Comparison of ENCODE assay signal across 24 mouse cellular contexts in genomic region chr9:65746479-65746878, GRCm38 (mm10).
A peak's percentile ranks its signal among the peaks of the same experiment; 100 is the strongest.
DNase-seq lines count a peak whose midpoint lies in the region; ATAC-seq and TF ChIP-seq lines count a peak whose summit lies in the region.
"Had no signal": no experiment of that assay in that cellular context is flagged by ENCODE, and none has a peak within 500 bp of the region (broad histone marks: within the 10 kb centered on the region; RNA-seq: fewer than 3 reads in every experiment).

No protein-coding gene starts in this region.

- no peaks in the 10 kb centered on the region for H3K9me3 ChIP-seq in hindbrain, embryonic 12.5 days (replicated peaks)
- no peaks in the 10 kb centered on the region for H3K9me3 ChIP-seq in hindbrain, postnatal 0 days (ENCODE audit: low read length)
- H3K9me3 ChIP-seq in neural tube, embryonic 13.5 days, result no peaks in the 10 kb centered on the region
- H3K9me3 ChIP-seq in neural tube, embryonic 15.5 days (replicated peaks), result no peaks in the 10 kb centered on the region
- no peaks in the 10 kb centered on the region for H3K9me3 ChIP-seq in liver, embryonic 15.5 days (replicated peaks)
- H3K9me3 ChIP-seq: embryonic facial prominence, embryonic 12.5 days; forebrain, embryonic 15.5 days; G1E; heart, embryonic 10.5 days; kidney, embryonic 15.5 days; megakaryocyte, embryonic 14.5 days; stomach, embryonic 15.5 days had no signal

- H3K4me3 ChIP-seq in hindbrain, embryonic 12.5 days, result no peak overlapping the region
- H3K4me3 ChIP-seq in hindbrain, postnatal 0 days (ENCODE audit: low read length), result no peak overlapping the region
- no peak overlapping the region for H3K4me3 ChIP-seq in neural tube, embryonic 13.5 days
- no peak overlapping the region for H3K4me3 ChIP-seq in neural tube, embryonic 15.5 days (replicated peaks)
- no peak overlapping the region for H3K4me3 ChIP-seq in liver, embryonic 15.5 days (replicated peaks)
- H3K4me3 ChIP-seq: embryonic facial prominence, embryonic 12.5 days; erythroblast, embryonic 14.5 days; forebrain, embryonic 15.5 days; heart, embryonic 10.5 days; kidney, embryonic 15.5 days; megakaryocyte, embryonic 14.5 days; myocyte; stomach, embryonic 15.5 days had no signal

- H3K36me3 ChIP-seq in hindbrain, embryonic 12.5 days, result no peaks in the 10 kb centered on the region
- H3K36me3 ChIP-seq in hindbrain, postnatal 0 days (ENCODE audit: insufficient read depth, low read length), result no peaks in the 10 kb centered on the region
- no peaks in the 10 kb centered on the region for H3K36me3 ChIP-seq in neural tube, embryonic 13.5 days
- no peaks in the 10 kb centered on the region for H3K36me3 ChIP-seq in neural tube, embryonic 15.5 days
- H3K36me3 ChIP-seq in liver, embryonic 15.5 days (replicated peaks), result no peaks in the 10 kb centered on the region
- H3K36me3 ChIP-seq: embryonic facial prominence, embryonic 12.5 days; forebrain, embryonic 15.5 days; stomach, embryonic 15.5 days had no signal

- ATAC-seq in hindbrain, embryonic 12.5 days (ENCODE audit: low FRiP score), result no peak
- ATAC-seq in hindbrain, postnatal 0 days, result no peak
- no peak for ATAC-seq in neural tube, embryonic 13.5 days (ENCODE audit: low read depth)
- no peak for ATAC-seq in neural tube, embryonic 15.5 days (ENCODE audit: low FRiP score)
- ATAC-seq in liver, embryonic 15.5 days (ENCODE audit: insufficient read depth), result peak; percentile 40; the same call in 1 of the 2 replicates
- ATAC-seq in megakaryocyte, adult 5-6 weeks (ENCODE audit: poor library complexity, severe bottlenecking), result no peak
- ATAC-seq: forebrain, embryonic 15.5 days; intestine, embryonic 16.5 days had no signal

- H3K4me2 ChIP-seq in hindbrain, embryonic 12.5 days (replicated peaks), result no peak overlapping the region
- H3K4me2 ChIP-seq in hindbrain, postnatal 0 days (ENCODE audit: low read depth, low read length), result no peak overlapping the region
- no peak overlapping the region for H3K4me2 ChIP-seq in neural tube, embryonic 13.5 days
- H3K4me2 ChIP-seq in neural tube, embryonic 15.5 days, result no peak overlapping the region
- H3K4me2 ChIP-seq in liver, embryonic 15.5 days, result no peak overlapping the region
- H3K4me2 ChIP-seq: embryonic facial prominence, embryonic 12.5 days; forebrain, embryonic 15.5 days; kidney, embryonic 15.5 days; stomach, embryonic 15.5 days had no signal

- no peak overlapping the region for H3K9ac ChIP-seq in hindbrain, embryonic 12.5 days
- H3K9ac ChIP-seq in hindbrain, postnatal 0 days (replicated peaks; ENCODE audit: low read length), result no peak overlapping the region
- H3K9ac ChIP-seq in neural tube, embryonic 13.5 days, result no peak overlapping the region
- H3K9ac ChIP-seq in neural tube, embryonic 15.5 days (replicated peaks), result no peak overlapping the region
- H3K9ac ChIP-seq in liver, embryonic 15.5 days, result no peak overlapping the region
- H3K9ac ChIP-seq: embryonic facial prominence, embryonic 12.5 days; forebrain, embryonic 15.5 days; kidney, embryonic 15.5 days; stomach, embryonic 15.5 days had no signal

- H3K4me1 ChIP-seq in hindbrain, embryonic 12.5 days, result peaks cover 43% of the 10 kb centered on the region
- H3K4me1 ChIP-seq in hindbrain, postnatal 0 days (ENCODE audit: insufficient read depth, low read length), result peaks cover 16% of the 10 kb centered on the region
- peaks cover 51% of the 10 kb centered on the region for H3K4me1 ChIP-seq in neural tube, embryonic 13.5 days (replicated peaks)
- H3K4me1 ChIP-seq in neural tube, embryonic 15.5 days, result peaks cover 45% of the 10 kb centered on the region
- H3K4me1 ChIP-seq in liver, embryonic 15.5 days (replicated peaks), result peaks cover 34% of the 10 kb centered on the region

- 88% methylated on average over 2 of the region's 2 CpGs for WGBS in hindbrain, embryonic 12.5 days
- WGBS in hindbrain, postnatal 0 days, result 82% methylated on average over 2 of the region's 2 CpGs
- 84% methylated on average over 2 of the region's 2 CpGs for WGBS in neural tube, embryonic 13.5 days
- 78% methylated on average over 2 of the region's 2 CpGs for WGBS in neural tube, embryonic 15.5 days
- 7% methylated on average over 2 of the region's 2 CpGs for WGBS in liver, embryonic 15.5 days (ENCODE audit: insufficient replicate concordance)

- no peak for DNase-seq in hindbrain, postnatal 0 days (ENCODE audit: low spot score)
- no peak for DNase-seq in frontal cortex, postnatal 25 days (ENCODE audit: low spot score in 2 of 2)
- no peak for DNase-seq in left cerebral cortex, adult 9 months (ENCODE audit: low spot score in 2 of 2)
- DNase-seq: cerebellum, adult 9-11 months; gastrocnemius, postnatal 25 days; layer of hippocampus, postnatal 36 days; left cerebral cortex, postnatal 4 days; lung, postnatal 10 days; thymus, adult 18-20 months had no signal

- H3K27me3 ChIP-seq in hindbrain, embryonic 12.5 days, result no peaks in the 10 kb centered on the region
- H3K27me3 ChIP-seq in hindbrain, postnatal 0 days (ENCODE audit: insufficient read depth, low read length), result no peaks in the 10 kb centered on the region
- H3K27me3 ChIP-seq in neural tube, embryonic 13.5 days, result no peaks in the 10 kb centered on the region
- H3K27me3 ChIP-seq in neural tube, embryonic 15.5 days (replicated peaks), result no peaks in the 10 kb centered on the region
- no peaks in the 10 kb centered on the region for H3K27me3 ChIP-seq in liver, embryonic 15.5 days
- H3K27me3 ChIP-seq: embryonic facial prominence, embryonic 12.5 days; forebrain, embryonic 15.5 days; kidney, embryonic 15.5 days; megakaryocyte, embryonic 14.5 days; stomach, embryonic 15.5 days had no signal

- H3K27ac ChIP-seq in hindbrain, embryonic 12.5 days, result peak overlapping the region; percentile 88
- no peak overlapping the region for H3K27ac ChIP-seq in hindbrain, postnatal 0 days
- peak overlapping the region; percentile 89; the same call in 1 of the 2 replicates for H3K27ac ChIP-seq in neural tube, embryonic 13.5 days (replicated peaks)
- H3K27ac ChIP-seq in neural tube, embryonic 15.5 days (replicated peaks), result no peak overlapping the region
- H3K27ac ChIP-seq in liver, embryonic 15.5 days (replicated peaks), result no peak overlapping the region
- H3K27ac ChIP-seq: embryonic facial prominence, embryonic 12.5 days; heart, embryonic 10.5 days; stomach, embryonic 15.5 days had no signal

- no peak for TF ChIP-seq CTCF in hindbrain, postnatal 0 days (IDR thresholded peaks at IDR 0.05; ENCODE audit: low read depth)

Comparison
In these comparisons a context has a peak if more than half of its experiments do, and no peak if none do; other contexts are left out.
1. H3K27ac ChIP-seq: peak in hindbrain, embryonic 12.5 days (single experiment) and neural tube, embryonic 13.5 days (single experiment); none in hindbrain, postnatal 0 days (single experiment), neural tube, embryonic 15.5 days (single experiment) and liver, embryonic 15.5 days (single experiment).